Mouse (Mus musculus): ENCODE data around the gene Gfer.
A peak's percentile ranks its signal among the peaks of the same experiment; 100 is the strongest.
"Not testable (repeated sequence)": the region's sequence is repeated elsewhere in the genome, so short reads cannot be mapped to it uniquely, and the experiment has no call there.

Gfer gene

DNA sequence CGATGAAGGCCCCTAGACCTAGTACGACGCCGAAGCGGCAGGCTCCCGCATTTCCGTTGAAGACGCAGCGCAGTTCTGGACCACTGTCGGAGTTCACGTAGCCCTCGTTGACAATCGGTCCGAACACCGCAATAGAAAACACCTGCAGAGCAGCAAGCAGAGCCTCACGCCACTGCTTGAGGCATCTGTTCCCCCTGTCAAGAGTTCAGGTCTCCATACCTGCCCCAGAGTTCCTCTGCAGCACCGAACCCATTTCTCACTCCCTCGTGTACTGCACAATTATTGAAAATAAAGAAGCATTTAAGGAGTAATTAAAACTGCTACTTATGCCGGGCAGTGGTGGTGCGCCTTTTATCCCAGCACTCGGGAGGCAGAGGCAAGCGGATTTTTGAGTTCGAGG lies 8.4 kb downstream of the Gfer start:
- no peak for DNase-seq (ENCODE audit: extremely low spot score, low spot score)

DNA sequence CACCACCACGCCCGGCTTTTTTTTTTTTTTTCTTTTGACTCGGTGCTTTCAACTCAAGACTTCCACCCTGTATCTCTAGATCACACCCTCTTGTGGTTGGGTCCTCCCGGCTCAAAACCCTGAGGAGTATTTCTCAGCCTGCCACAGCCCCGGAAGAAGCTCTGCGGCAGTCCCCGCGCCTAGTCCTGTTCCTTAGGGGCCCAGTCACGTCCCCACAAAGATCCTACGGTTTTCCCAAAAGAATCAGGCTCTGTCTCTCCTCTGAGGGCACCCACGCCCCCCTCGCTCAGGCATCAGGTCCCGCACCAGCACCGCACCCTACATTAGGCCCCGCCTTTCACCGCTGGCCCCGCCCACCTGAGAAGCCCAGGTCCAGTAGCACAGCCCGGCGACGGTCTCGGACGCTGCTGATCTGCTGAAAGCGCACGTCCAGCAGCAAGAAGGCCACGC lies 8.8 kb downstream of the Gfer start:
- DNase-seq (ENCODE audit: extremely low spot score, low spot score) = peak; percentile 42

DNA sequence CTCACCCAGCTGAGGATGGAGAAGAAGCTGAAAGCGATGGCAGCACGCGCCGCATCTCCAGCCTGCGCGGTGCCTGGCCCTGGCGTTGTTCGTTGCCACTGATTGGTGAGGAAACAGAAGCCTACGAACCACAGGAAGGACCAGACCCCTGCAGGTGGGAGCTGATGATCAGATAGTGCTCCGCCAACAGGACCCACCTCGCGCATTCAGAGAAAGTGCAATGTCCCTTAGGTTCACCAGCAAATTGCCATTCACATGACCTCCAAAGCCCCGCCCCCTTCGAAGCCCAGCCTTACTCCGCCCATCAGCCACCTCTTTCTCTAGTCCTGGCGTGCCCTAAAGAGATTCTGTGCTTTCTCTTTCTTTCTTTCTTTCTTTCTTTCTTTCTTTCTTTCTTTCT lies 9.4 kb downstream of the Gfer start:
- peak; percentile 39 for DNase-seq (ENCODE audit: extremely low spot score, low spot score)

DNA sequence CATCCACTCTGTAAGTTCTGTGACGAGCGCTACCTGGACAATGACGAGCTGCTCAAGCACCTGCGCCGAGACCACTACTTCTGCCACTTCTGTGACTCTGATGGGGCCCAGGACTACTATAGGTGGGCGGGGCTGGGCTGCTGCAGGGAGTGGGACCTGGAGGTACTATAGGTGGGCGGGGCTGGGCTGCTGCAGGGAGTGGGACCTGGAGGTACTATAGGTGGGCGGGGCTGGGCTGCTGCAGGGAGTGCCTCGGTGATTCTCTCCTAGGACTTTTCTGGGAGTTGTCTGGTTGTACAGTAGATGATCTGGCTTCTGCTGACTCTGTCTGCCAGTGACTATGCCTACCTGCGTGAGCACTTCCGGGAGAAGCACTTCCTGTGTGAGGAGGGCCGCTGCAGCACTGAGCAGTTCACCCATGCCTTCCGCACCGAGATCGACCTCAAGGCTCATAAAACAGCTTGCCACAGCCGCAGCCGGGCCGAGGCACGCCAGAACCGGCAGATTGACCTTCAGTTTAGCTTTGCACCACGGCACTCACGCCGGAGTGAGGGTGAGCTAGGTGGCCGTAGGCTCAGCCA lies 18.4 kb downstream of the Gfer start:
- DNase-seq (ENCODE audit: extremely low spot score, low spot score) = no peak

DNA sequence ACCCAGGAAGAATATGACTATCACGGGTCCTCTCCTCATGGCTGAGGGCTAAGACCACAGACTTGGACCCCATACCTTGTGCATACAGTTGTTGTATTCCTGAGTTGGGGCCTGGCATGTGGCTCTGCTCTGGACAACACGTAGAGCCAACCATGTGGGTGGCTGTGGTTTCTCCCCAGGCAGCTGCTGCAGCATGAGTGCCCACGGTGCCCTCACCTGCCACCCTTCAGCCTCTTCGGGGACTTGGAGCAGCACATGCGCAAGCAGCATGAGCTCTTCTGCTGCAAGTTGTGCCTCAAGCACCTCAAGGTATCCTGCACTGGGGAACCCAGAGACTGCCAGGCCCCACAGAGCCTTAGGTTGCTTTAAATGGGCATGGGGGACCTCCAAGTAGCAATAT lies 19.1 kb downstream of the Gfer start:
- no peak for DNase-seq (ENCODE audit: extremely low spot score, low spot score)

DNA sequence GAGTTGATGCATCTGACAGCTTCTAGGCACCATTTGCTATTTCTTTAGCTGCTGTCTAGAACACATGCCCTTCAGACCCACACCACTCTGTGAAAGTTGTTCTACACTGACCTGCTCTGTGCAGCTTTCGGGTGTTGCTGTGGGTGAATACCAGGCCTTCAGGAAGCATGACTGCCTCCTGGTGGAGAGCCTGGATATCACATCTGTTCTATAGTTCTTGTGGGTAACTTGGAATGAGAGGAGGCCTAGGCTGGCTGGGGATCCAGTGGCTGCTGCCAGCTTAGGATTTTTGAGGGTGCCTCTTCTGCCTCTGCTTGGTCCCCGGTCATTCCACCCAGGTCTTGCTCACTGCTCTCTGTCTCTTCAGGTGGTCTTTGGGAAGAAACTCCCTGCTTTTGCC lies 19.8 kb downstream of the Gfer start:
- DNase-seq (ENCODE audit: extremely low spot score, low spot score) = peak; percentile 65

DNA sequence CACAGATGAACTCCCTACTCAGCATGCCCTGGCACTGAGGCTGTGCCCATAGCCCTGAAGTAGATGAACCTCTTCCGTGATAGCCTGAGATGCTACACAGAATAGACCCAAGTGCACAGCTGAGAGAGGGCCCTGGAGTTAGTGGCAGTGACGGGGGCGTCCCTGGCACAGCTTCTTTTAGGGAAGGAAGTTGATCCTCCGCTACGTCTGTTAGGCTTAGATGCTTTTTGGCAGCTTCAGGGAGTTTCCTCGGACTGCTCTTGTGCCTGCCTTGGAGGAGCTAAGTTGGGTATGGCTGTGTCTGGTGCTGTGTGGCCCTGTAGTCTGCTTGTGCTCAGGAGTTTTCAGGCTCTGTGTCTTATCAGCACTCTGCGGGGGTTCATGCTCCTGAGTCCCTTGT lies 21.7 kb downstream of the Gfer start:
- DNase-seq (ENCODE audit: extremely low spot score, low spot score) = no peak

DNA sequence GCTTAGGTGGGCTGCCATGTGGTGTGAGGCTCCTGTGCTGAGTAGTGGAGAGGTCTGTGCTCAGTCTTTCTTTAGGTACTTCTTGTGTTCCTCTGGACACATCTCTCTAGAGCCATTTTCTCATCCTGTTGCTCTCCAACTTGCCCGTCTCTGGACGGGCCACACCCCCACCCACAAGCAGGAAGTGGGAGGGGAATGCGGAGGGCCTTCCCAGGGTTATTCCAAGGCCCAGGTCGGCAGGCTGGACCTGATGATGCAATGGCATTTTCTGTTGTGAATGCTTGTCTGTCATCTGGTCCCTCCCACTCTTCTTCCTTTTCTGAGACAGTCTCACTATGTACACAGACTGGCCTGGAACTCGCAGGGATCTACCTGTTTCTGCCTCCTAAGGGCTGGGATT lies 23.8 kb downstream of the Gfer start:
- DNase-seq (ENCODE audit: extremely low spot score, low spot score) = no peak

DNA sequence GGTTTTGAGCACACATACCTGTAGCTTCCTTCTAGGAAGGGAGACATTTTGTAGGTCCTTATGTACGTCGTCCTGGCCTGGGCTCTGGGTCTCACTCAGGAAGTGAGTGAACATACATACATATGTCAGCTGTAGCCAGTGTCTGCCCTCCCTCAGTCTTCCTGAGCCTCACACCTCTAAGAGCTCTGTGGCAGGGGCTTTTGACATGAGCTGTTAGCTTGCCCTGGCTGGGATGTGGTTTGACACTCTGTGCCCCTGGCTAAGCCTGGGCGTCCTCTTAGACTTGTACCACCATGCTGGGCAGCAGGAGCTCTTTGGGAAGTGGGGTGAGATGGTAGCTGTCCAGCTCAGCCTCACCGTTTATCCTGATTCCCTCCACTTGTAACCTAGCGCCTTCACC lies 24.6 kb downstream of the Gfer start:
- DNase-seq (ENCODE audit: extremely low spot score, low spot score) = no peak

DNA sequence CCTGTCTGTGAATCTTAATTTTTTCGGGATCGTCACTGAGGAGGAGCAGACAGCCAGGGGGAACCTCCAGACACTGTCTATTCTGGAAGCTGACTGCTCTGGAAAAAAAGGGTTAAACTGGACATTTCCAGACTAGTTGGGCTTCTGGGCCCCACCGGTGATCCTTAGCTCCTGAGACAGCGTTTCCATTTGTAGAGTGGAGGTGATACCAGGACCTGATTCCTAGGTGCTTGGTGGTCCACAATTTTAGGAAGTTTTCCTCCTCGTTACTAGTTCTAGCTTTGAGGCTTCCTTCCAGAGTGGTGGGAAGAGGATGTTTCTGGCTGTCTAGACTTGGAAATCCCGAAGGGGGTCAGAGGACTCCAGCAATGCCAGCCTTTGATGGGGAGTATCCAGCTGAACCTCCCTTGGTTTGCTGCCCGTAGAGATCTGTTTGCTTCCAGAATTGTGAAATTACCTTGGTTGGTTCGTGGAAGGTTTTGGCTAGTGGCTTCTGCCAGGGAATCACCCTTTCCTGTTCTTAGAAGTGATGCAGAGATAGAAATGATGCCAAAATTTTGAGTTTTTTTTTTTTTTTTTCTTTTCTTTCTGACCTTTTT lies 25.6 kb downstream of the Gfer start:
- no peak for DNase-seq (ENCODE audit: extremely low spot score, low spot score)

DNA sequence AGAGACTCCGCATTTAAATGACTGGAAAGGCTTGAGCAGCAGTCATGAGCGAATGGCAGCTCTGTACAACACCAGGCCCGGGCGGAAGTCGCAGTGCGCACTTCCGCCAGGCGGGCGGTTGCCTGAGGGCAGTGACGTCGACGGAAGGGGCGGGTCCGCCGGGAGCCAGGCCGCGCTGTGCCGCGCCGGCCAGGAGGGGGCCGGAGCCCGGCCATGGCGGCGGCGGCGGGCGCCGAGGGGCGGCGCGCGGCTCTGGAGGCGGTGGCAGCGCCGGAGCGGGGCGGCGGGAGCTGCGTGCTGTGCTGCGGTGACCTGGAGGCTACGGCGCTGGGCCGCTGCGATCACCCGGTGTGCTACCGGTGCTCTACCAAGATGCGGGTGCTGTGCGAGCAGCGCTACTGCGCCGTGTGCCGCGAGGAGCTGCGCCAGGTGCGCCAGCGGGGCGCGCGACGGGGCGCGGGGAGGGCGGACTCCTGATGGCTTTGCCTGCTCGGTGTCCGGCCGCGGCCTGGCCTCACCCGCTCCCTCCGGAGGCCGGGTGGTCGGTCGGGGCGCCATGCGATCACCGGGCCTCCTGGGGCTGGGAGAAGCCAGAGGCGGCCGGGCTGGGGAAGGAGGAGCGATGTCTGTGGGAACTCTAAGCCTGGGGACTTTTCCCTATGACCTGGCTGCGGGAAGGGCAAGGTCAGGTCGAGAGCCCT lies 26.3 kb downstream of the Gfer start, which contains the start of gene Zfp598:
Zfp598 (plus strand) TSS at position 143 of the 701 bp plus-strand sequence.
- DNase-seq (ENCODE audit: extremely low spot score, low spot score) = peak; percentile 94

DNA sequence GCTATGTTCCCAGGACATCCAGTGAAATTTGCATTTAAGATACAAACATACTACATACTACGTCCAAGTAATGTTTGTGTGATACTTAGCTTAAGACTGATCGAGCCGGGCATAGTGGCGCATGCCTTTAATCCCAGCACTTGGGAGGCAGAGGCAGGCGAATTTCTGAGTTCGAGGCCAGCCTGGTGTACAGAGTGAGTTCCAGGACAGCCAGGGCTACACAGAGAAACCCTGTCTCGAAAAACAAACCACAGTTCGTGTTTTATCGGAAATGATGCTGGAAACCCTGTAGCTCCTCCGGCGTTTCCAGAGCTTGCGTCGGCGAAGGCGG lies 26.8 kb downstream of the Gfer start:
- DNase-seq (ENCODE audit: extremely low spot score, low spot score) = not testable (repeated sequence)

DNA sequence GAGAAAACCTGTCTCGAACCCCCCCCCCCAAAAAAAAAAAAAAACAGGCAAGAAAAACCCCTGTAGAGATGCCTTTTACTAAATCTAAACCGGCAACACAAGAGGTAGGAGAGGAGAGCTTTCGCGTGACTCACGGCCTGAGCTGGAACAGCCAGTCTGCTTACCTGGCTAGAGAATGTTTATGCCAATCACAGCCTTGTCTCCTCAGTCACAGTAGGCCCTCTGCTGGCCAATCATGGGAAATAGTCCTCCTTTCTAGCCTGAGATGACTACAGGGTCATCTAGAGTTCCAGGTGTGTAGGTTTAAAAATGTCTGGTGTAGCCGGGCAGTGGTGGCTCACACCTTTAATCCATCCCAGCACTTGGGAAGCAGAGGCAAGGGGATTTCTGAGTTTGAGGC lies 28.5 kb downstream of the Gfer start:
- DNase-seq (ENCODE audit: extremely low spot score, low spot score) = no peak

DNA sequence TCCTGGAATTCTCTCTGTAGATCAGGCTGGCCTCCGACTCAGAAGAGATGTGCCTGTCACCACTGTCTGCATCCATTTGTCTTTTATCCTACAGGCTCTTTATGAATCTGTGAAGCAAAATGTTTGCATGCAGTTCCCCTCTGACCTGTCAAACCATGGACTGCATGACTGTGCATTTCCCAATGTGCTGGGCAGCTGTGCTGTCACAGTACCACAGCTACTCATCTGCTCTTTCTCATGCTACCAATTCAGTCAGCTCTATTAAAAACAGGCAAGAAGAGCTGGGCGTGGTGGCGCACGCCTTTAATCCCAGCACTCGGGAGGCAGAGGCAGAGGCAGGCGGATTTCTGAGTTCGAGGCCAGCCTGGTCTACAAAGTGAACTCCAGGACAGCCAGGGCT lies 28.9 kb downstream of the Gfer start:
- DNase-seq (ENCODE audit: extremely low spot score, low spot score) = not testable (repeated sequence)

DNA sequence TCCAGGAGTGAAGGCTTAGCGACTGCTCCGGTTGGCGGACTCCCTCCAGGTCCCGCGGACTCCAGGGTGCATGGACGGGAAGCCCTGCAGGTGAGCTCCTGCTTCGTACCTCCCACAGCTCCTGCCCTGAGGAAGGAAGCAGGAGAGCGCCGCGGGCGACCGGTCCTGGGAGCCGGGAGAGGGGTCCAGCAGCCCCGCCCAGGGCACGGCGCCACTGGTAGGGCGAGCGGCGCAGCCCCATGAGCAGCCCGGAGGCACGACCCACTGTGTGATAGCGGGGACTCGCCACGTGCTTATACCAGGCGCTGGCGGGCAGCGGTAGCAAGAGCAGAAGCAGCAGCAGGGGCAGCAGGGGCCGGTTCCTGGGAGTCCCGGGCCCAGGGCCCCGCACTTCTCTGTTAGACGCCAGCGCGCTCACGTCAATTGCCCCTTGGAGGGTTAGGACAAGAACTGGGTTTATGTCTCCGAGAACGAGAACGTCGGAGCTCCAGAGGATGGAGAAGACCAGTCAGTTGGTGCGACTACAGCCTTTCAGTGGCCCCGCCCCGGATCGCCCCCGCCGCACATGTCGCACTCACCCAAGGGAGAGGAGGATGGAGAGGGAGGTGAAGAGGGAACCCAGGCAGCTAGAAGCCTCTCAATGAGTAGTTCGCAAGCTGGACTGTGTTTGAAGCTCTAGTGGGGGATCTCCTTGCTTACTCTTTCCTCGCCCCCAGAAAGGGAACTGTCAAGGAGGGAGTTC lies 37.8 kb downstream of the Gfer start, which contains the start of gene Npw:
Npw (minus strand) TSS at position 441 of the 742 bp plus-strand sequence.
- DNase-seq (ENCODE audit: extremely low spot score, low spot score) = peak; percentile 35

DNA sequence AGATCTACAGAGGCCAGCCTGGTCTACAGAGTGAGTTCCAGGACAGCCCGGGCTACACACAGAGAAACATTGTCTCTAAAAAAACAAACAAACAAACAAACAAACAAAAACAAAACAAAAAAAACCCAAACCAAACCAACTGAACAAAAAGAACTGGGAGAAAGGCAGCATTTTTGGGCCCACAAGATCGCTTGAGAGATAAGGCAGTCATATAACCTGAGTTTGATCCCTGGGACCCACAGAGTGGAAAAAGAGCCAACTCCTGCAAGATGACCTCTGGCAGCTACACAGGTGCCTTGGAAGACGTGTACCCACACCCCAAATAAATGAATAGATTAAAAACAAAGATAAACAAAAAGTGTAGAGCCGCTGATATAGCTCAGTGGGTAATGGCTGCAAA lies 41.0 kb downstream of the Gfer start:
- no peak for DNase-seq (ENCODE audit: extremely low spot score, low spot score)

DNA sequence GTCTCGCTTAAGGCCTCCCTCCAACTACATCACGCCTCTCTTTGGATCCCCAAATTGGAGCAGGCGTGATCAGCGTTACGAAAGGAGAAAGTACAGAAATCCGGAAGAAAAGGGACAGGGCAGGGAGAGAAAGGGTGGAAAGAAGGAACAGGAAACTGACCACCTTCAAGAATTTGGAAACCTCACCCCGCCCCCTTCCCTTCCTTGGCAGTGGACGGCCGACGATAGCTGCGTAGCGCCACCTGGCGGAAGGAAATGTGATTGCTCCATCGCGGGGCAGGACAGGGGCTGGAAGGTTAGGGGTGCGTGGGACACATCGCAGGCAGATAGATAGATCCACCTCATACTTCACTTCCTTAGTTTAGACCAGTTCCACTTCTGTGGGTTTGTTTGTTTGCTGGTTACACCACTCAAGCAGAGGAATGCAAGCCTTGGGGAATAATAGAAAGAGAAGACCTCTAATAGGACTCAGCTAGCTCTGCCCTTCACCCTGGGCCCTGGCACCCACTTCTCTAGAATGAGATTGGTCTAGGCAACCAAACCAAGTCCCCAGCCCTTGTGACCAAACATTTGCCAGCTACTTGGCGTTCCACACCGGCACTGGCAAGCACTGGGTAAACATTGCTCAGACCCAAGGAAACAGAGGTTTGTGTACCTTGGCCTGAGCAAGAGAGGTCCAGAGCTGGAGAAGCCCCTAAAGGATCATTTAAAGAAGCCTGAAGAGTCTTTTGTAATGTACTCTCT lies 41.8 kb downstream of the Gfer start:
- DNase-seq (ENCODE audit: extremely low spot score, low spot score) = peak; percentile 89

DNA sequence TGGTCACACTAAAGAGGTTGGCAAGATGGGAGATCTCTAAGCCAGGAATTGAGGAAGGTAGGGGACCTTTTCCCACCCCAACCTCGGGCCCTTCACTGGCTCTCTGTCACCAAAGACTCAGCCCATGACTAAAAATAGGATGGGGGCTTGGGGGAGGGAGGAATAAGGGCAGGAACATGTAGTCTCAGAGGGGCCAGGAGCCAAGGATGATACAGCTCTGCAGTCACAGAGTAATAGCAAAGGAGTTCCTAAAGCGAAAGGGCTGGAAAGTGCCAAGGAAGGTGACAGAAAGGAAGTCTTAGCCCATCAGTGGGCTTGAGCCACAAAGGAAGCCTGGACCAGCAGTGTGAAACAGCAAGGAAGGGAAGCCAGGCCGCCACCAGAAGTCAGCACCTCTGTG lies 44.1 kb downstream of the Gfer start:
- DNase-seq (ENCODE audit: extremely low spot score, low spot score) = no peak

DNA sequence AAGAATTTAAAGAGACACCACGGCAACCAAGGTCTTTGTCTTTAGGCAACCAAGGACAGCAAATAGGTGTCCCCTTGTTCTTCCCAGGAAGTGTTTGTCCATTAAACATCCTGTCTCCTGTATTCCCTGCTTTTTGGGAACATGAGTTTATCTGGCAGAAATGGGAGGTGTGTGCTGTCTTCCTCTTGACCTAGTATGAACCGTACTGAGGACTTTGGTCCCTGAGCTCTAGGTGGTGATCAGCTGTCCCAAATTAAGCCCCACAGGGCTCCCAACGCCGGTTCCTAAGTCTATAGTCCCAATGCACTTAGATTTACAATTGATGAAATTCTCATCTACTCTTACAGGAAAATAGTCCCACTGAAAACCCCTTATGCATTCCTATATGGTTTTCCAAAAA lies 45.2 kb downstream of the Gfer start:
- DNase-seq (ENCODE audit: extremely low spot score, low spot score) = no peak

DNA sequence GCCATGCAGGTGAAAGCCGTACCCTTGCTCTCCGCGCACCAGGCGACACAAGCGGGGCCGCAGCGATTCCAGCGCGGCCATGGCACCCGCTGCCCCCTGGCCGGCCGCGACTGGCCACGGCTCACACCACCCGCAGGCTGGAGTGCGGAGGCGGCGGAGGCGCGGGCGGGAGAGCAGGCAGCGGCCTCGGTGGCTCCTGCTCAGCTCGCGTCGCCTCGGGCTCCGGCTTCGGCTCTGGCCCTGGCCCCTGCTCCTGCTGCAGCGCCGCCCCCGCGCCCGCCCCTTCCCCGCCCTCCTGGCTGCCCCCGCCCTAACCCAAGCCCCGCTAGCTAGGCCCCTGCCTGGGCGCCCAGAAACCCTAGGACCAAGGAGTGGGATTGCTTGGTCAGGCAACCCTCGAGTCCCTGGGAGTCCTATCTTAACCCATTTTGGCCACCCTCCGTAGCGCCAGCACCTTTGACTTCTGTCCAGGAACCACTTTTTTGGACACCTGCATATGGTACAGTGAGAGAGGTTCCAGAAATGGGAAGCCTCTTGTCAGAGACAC lies 45.8 kb downstream of the Gfer start, which contains the start of gene Slc9a3r2:
Slc9a3r2 (minus strand) TSS at position 258 of the 547 bp plus-strand sequence.
- peak; percentile 72 for DNase-seq (ENCODE audit: extremely low spot score, low spot score)

DNA sequence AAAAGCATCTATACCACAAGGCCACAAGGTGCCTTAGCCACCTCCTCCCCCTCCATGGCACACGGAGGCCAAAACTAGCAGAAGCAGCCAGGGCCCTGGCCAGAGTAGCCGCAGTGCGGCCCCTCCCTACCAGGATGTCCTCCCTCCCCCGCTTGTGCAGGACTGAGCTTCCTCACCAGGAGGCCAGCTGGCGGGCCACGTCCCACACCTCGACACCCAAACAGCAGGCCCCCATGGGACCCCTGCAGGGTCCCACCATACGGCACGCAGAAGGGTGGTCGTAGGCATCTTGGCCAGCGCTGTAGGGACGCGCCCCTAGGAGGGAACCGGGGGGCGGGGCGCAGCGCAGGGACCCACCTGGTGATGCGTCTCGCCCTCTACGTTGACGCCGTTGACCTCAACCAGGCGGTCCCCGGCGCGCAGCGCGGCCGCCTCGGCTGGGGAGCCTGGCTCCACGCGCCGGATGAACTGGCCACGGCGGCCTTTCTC lies 46.3 kb downstream of the Gfer start:
- DNase-seq (ENCODE audit: extremely low spot score, low spot score) = no peak
